Mouse (Mus musculus) kidney, adult 2 months (tissue): ENCODE data around the gene Pank2.
"Not testable (repeated sequence)": the region's sequence is repeated elsewhere in the genome, so short reads cannot be mapped to it uniquely, and the experiment has no call there.

Experiments used
- CTCF ChIP-seq: fragments of 200-500 bp; conservative IDR thresholded peaks from 2 replicates; pipeline ENCODE4 v1.5.1; 2011; ENCODE audit warnings: low read depth, mild to moderate bottlenecking, control low read depth, low read length, moderate library complexity, mixed read lengths; ENCODE audit not compliant: insufficient read depth, insufficient read length
- POLR2A ChIP-seq: fragments of 200-500 bp; IDR thresholded peaks from one replicate; pipeline ENCODE4 v1.6.1; 2011; ENCODE audit warnings: low read depth, low read length, control low read depth

DNA sequence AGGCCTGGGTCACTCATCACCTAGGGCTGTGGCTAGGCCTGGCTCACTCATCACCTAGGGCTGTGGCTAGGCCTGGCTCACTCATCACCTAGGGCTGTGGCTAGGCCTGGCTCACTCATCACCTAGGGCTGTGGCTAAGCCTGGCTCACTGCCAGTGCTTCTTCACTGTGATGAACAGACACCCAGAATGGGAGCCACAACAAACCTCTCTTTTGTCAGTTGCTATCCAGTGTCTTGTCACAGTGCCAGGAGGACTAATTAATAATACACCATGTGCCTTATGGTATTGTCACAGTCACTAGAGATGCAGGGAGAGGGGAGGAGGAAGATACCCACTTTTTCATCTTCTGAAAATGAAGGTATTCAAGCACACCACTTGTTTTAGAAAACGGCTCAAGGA, 42.9 kb downstream of the Pank2 start:
- not testable (repeated sequence) for TF ChIP-seq POLR2A, CTCF
